Mouse (Mus musculus): ENCODE measurements at regions not wholly inside any gene's neighbourhood (a gene's known extent, or its start where the extent isn't known, plus 50 kb on each side); places are given as distances from the start of the nearest gene placed in this dataset.

DNA sequence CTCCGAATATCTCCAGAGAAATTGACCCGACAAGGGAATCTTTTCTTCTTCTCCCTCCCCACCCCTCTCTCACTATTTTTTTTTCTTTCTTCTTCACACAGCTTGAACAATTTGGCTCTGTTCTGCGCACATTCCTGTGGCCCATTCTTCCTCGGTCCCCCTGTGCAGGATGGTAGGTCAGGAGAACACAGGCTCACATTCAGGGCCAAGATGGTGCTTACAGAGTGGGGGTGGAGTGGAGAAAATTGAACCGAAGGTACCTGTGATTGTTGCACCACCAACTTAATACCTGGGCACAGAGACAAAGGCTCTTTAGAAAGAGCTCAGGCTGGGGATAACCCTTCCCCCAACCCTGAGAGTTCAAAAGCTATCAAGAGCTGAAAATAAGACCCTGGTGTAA is 70.4 kb upstream of the Sox9 start:
- no peak overlapping the region for H3K4me3 ChIP-seq
- TF ChIP-seq CTCF (conservative IDR thresholded peaks at IDR 0.05) = no peak
- no peak for DNase-seq (ENCODE audit: low spot score in 2 of 2)
- no peak overlapping the region for H3K27ac ChIP-seq

DNA sequence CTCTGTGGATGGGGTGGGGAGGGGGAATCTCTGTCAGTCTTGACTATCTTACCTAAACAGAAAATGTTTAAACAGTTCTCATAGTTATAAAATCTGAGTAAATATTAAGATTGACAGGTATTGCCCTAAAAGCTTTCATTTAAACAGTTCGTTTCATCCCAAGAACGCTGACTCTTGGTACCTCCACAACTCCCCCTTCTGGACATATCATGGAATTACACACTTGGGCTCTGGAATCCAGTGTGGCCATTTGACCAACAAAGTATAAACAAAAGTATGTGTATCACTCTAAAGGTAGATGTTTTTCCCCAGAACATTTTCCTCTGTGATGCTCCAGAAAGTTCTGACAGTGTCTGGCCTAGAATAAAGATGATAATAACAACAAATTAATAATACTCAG is 63.5 kb upstream of the Sox9 start:
- no peak overlapping the region for H3K4me3 ChIP-seq
- TF ChIP-seq CTCF (conservative IDR thresholded peaks at IDR 0.05) = peak; percentile 58
- DNase-seq (ENCODE audit: low spot score in 2 of 2) = no peak
- no peak overlapping the region for H3K27ac ChIP-seq

DNA sequence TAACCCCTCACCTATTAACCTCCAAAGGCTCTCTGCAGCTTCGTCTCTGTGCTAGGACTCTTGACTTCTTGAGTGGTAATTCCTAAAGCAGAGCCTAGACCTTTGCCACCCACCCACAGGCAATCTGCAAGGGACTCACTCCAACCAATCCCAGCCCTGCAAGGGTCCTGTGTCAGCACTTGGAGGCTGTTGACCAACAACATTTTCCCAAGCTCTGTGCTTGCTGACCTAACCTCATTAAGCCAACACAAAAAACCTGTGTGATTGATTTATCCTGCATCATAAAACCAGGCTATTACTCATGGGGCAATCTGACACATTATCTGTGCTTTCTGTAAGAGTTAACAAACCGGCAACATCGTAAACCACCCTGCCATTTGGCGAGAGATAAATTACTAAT is 61.4 kb upstream of the Sox9 start:
- H3K27ac ChIP-seq = no peak overlapping the region
- TF ChIP-seq CTCF (conservative IDR thresholded peaks at IDR 0.05) = no peak

DNA sequence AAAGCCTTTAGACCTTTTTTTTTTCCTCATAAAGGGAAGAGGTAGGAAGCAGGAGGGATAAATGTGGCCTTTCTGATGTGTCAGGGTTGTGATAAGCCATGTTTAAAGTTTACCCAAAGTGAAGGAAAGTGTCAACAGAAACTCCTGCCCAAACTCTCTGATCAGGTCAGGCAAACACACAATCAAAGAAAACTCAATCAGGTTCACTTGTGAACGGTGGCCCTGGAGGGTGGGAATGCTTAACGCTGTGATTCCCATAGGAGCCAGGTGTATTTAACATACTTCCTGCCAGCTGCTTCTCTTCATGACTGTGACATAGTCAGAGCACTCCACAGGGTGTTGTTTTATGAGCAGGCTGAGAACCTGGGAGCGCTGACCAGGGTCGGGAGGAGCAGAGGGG is 59.1 kb upstream of the Sox9 start:
- no peak overlapping the region for H3K27ac ChIP-seq
- no peak for DNase-seq (ENCODE audit: low spot score in 2 of 2)
- no peak for TF ChIP-seq CTCF (conservative IDR thresholded peaks at IDR 0.05)
- no peak overlapping the region for H3K4me3 ChIP-seq

More for the DNA sequence above, 61.4 kb upstream of the Sox9 start:
- H3K4me3 ChIP-seq = no peak overlapping the region
- no peak for DNase-seq (ENCODE audit: low spot score in 2 of 2)

DNA sequence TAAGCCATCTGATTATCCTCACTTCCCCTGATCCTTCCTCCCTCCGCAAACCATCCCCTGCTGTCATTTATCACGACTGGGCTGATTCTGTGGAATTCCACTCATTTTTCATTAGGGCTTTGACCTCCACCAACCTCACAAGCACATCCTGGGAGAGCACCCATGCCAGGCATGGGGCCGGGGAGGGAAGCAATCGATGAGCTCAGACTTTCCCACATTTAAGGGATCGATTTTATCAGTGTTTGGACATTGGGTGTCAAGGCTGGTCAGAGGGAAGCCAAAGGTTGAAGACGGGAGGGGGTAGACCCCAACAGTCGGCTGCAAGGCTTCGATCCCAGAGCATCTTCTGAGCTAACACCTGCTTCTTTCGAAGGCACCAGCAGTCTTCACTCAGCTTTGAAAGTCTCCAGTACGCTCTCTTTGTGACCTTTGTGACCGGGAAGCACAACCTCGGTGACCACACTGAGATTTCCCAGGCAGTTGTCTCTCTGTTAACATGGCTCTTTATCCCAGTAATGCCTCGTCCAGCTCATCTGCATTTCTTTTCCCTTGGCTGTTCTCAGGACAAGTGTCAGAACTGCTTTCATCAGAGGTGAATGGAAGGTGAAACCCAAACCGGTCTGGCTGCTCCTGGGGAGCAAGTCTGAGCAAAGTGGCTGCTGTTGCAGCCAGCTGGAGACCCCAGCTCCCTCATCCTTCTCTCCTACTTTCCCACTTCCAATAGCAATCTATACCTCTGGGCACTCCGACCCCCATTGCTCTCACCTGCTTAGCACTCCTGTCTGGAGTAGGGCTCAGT is 53.7 kb upstream of the Sox9 start:
- no peak for TF ChIP-seq CTCF (conservative IDR thresholded peaks at IDR 0.05)
- no peak overlapping the region for H3K4me3 ChIP-seq
- no peak for DNase-seq (ENCODE audit: low spot score in 2 of 2)
- H3K27ac ChIP-seq = no peak overlapping the region

All from layer of hippocampus, adult 2 months (tissue).